Mouse (Mus musculus) midbrain, embryonic 10.5 days (tissue): ENCODE measurements around the gene Dnm3. TPM values are rescaled to one million over a fixed set of nuclear protein-coding genes. Genes with fewer than 3 reads are reported as not detected.

Experiments
- DNase-seq: peaks from one replicate; pipeline ENCODE4 v3.0.0-alpha.2; 2017; ENCODE audit warnings: low spot score
- H3K27ac ChIP-seq: fragments of 300-500 bp; sonication (generic); replicated peaks from 2 replicates; pipeline ENCODE4 v1.5.1; 2016; ENCODE audit warnings: mild to moderate bottlenecking
- H3K27me3 ChIP-seq: fragments of 300-500 bp; sonication (generic); 2 replicates; pipeline ENCODE4 v1.6.1; 2016; ENCODE audit warnings: low read depth, mild to moderate bottlenecking; ENCODE audit not compliant: poor library complexity, severe bottlenecking
- H3K36me3 ChIP-seq: fragments of 300-500 bp; sonication (generic); 2 replicates; pipeline ENCODE4 v1.6.1; 2016; ENCODE audit warnings: mild to moderate bottlenecking, moderate library complexity
- H3K4me1 ChIP-seq: fragments of 300-500 bp; sonication (generic); 2 replicates; pipeline ENCODE4 v1.6.1; 2016
- H3K4me3 ChIP-seq: fragments of 300-500 bp; sonication (generic); 2 replicates; pipeline ENCODE4 v1.5.1; 2016; ENCODE audit warnings: mild to moderate bottlenecking, moderate library complexity
- H3K9me3 ChIP-seq: fragments of 300-500 bp; sonication (generic); replicated peaks from 2 replicates; pipeline ENCODE4 v1.6.1; 2016; ENCODE audit warnings: mild to moderate bottlenecking
- WGBS: fragments of 180-500 bp; shearing (Covaris S2); methylation state at CpG from one replicate; pipeline ENCODE4 v1.1.7; 2016; 5-methylcytosine and 5-hydroxymethylcytosine counted together
- polyA plus RNA-seq: library from polyadenylated mRNA; unstranded; fragments of >200 nt; fragmentation: Nextera tagmentation; extraction: Ambion mirVana; gene quantifications from 2 replicates; pipeline ENCODE4 v1.2.1, GENCODE M21; 2016

Dnm3 gene
- polyA plus RNA-seq, 1 experiment from 2014 or later: 2.3 TPM

- H3K36me3 ChIP-seq: no peaks in the 10 kb centered on the region
- H3K9me3 ChIP-seq: no peaks in the 10 kb centered on the region
- no peak for DNase-seq
- WGBS: 81% methylated on average over 7 of the region's 7 CpGs
- H3K4me1 ChIP-seq: peaks cover 25% of the 10 kb centered on the region
- H3K4me3 ChIP-seq: no peak overlapping the region
- H3K27ac ChIP-seq: no peak overlapping the region
- H3K27me3 ChIP-seq: no peaks in the 10 kb centered on the region
Measured at GRCm38 (mm10) chr1:162181187-162181975, 296.5 kb downstream of the Dnm3 start.

- H3K36me3 ChIP-seq: no peaks in the 10 kb centered on the region
- WGBS: 83% methylated on average over 7 of the region's 7 CpGs
- H3K4me3 ChIP-seq: no peak overlapping the region
- no peaks in the 10 kb centered on the region for H3K27me3 ChIP-seq
- no peak overlapping the region for H3K27ac ChIP-seq
- no peak for DNase-seq
- H3K4me1 ChIP-seq: peaks cover 25% of the 10 kb centered on the region
- no peaks in the 10 kb centered on the region for H3K9me3 ChIP-seq
Measured at GRCm38 (mm10) chr1:162180451-162180850, 297.4 kb downstream of the Dnm3 start.

- no peak overlapping the region for H3K4me3 ChIP-seq
- no peaks in the 10 kb centered on the region for H3K36me3 ChIP-seq
- no peak overlapping the region for H3K27ac ChIP-seq
- DNase-seq: no peak
- H3K4me1 ChIP-seq: peaks cover 20% of the 10 kb centered on the region
- no peaks in the 10 kb centered on the region for H3K27me3 ChIP-seq
- no peaks in the 10 kb centered on the region for H3K9me3 ChIP-seq
- 90% methylated on average over 4 of the region's 4 CpGs for WGBS
Measured at GRCm38 (mm10) chr1:162179401-162179800, 298.4 kb downstream of the Dnm3 start.

GRCm38 (mm10) chr1:162172806-162173205 lies 305.0 kb downstream of the Dnm3 start:
- Histone ChIP-seq H3K4me1 (no peaks in the 10 kb centered on the region), H3K27me3 (no peaks in the 10 kb centered on the region), H3K9me3 (no peaks in the 10 kb centered on the region), H3K27ac (no peak overlapping the region), H3K4me3 (no peak overlapping the region), H3K36me3 (no peaks in the 10 kb centered on the region)
- 72% methylated on average over 6 of the region's 6 CpGs for WGBS
- no peak for DNase-seq

- 88% methylated on average over 7 of the region's 7 CpGs for WGBS
- no peak overlapping the region for H3K27ac ChIP-seq
- peaks cover 7% of the 10 kb centered on the region for H3K4me1 ChIP-seq
- no peak overlapping the region for H3K4me3 ChIP-seq
- H3K9me3 ChIP-seq: no peaks in the 10 kb centered on the region
- no peaks in the 10 kb centered on the region for H3K36me3 ChIP-seq
- DNase-seq: no peak
- no peaks in the 10 kb centered on the region for H3K27me3 ChIP-seq
Measured at GRCm38 (mm10) chr1:162163687-162164484, 313.9 kb downstream of the Dnm3 start.

GRCm38 (mm10) chr1:162162677-162163076 lies 315.2 kb downstream of the Dnm3 start:
- H3K36me3 ChIP-seq: no peaks in the 10 kb centered on the region
- WGBS: 83% methylated on average over 7 of the region's 7 CpGs
- no peak overlapping the region for H3K4me3 ChIP-seq
- no peak for DNase-seq
- no peaks in the 10 kb centered on the region for H3K9me3 ChIP-seq
- peaks cover 7% of the 10 kb centered on the region for H3K4me1 ChIP-seq
- H3K27me3 ChIP-seq: no peaks in the 10 kb centered on the region
- peak overlapping the region; percentile 28; the same call in 1 of the 2 replicates for H3K27ac ChIP-seq

- no peak overlapping the region for H3K4me3 ChIP-seq
- no peaks in the 10 kb centered on the region for H3K27me3 ChIP-seq
- 56% methylated on average over 5 of the region's 5 CpGs for WGBS
- H3K36me3 ChIP-seq: no peaks in the 10 kb centered on the region
- H3K9me3 ChIP-seq: no peaks in the 10 kb centered on the region
- peak overlapping the region; percentile 28; the same call in 1 of the 2 replicates for H3K27ac ChIP-seq
- no peak for DNase-seq
- H3K4me1 ChIP-seq: peaks cover 7% of the 10 kb centered on the region
Measured at GRCm38 (mm10) chr1:162162249-162162648, 315.6 kb downstream of the Dnm3 start.

GRCm38 (mm10) chr1:162160718-162161117 lies 317.1 kb downstream of the Dnm3 start:
- Histone ChIP-seq H3K4me3 (no peak overlapping the region), H3K9me3 (no peaks in the 10 kb centered on the region), H3K27me3 (no peaks in the 10 kb centered on the region), H3K4me1 (peaks cover 14% of the 10 kb centered on the region), H3K36me3 (no peaks in the 10 kb centered on the region), H3K27ac (no peak overlapping the region)
- WGBS: 80% methylated on average over 1 of the region's 1 CpGs
- no peak for DNase-seq

- H3K4me3 ChIP-seq: no peak overlapping the region
- H3K9me3 ChIP-seq: no peaks in the 10 kb centered on the region
- DNase-seq: no peak
- 77% methylated on average over 2 of the region's 2 CpGs for WGBS
- no peaks in the 10 kb centered on the region for H3K36me3 ChIP-seq
- H3K4me1 ChIP-seq: peaks cover 14% of the 10 kb centered on the region
- no peaks in the 10 kb centered on the region for H3K27me3 ChIP-seq
- no peak overlapping the region for H3K27ac ChIP-seq
Measured at GRCm38 (mm10) chr1:162158486-162158885, 319.3 kb downstream of the Dnm3 start.

- Histone ChIP-seq H3K9me3 (no peaks in the 10 kb centered on the region), H3K27ac (no peak overlapping the region), H3K4me1 (peaks cover 14% of the 10 kb centered on the region), H3K27me3 (no peaks in the 10 kb centered on the region), H3K36me3 (no peaks in the 10 kb centered on the region), H3K4me3 (no peak overlapping the region)
- DNase-seq: no peak
- 95% methylated on average over 5 of the region's 5 CpGs for WGBS
Measured at GRCm38 (mm10) chr1:162157659-162158058, 320.2 kb downstream of the Dnm3 start.

GRCm38 (mm10) chr1:162156873-162157272 lies 321.0 kb downstream of the Dnm3 start:
- peaks cover 8% of the 10 kb centered on the region; the same call in 1 of the 2 replicates for H3K4me1 ChIP-seq
- H3K27ac ChIP-seq: no peak overlapping the region
- H3K9me3 ChIP-seq: no peaks in the 10 kb centered on the region
- no peaks in the 10 kb centered on the region for H3K36me3 ChIP-seq
- WGBS: 66% methylated on average over 5 of the region's 5 CpGs
- H3K27me3 ChIP-seq: no peaks in the 10 kb centered on the region
- H3K4me3 ChIP-seq: no peak overlapping the region
- no peak for DNase-seq

GRCm38 (mm10) chr1:162155546-162155945 lies 322.3 kb downstream of the Dnm3 start:
- Histone ChIP-seq H3K36me3 (no peaks in the 10 kb centered on the region), H3K4me1 (peaks cover 8% of the 10 kb centered on the region; the same call in 1 of the 2 replicates), H3K27me3 (no peaks in the 10 kb centered on the region), H3K9me3 (no peaks in the 10 kb centered on the region), H3K4me3 (no peak overlapping the region), H3K27ac (no peak overlapping the region)
- DNase-seq: no peak
- WGBS: 82% methylated on average over 3 of the region's 3 CpGs

- DNase-seq: no peak
- Histone ChIP-seq H3K4me1 (peaks cover 8% of the 10 kb centered on the region; the same call in 1 of the 2 replicates), H3K36me3 (no peaks in the 10 kb centered on the region), H3K9me3 (no peaks in the 10 kb centered on the region), H3K27ac (no peak overlapping the region), H3K4me3 (no peak overlapping the region), H3K27me3 (no peaks in the 10 kb centered on the region)
- 91% methylated on average over 5 of the region's 5 CpGs for WGBS
Measured at GRCm38 (mm10) chr1:162153118-162153517, 324.7 kb downstream of the Dnm3 start.
